Mouse (Mus musculus): ENCODE measurements at regions not wholly inside any gene's neighbourhood (a gene's known extent, or its start where the extent isn't known, plus 50 kb on each side); places are given as distances from the start of the nearest gene placed in this dataset.
A peak's percentile ranks its signal among the peaks of the same experiment; 100 is the strongest.
"Not testable (repeated sequence)": the region's sequence is repeated elsewhere in the genome, so short reads cannot be mapped to it uniquely, and the experiment has no call there.

DNA sequence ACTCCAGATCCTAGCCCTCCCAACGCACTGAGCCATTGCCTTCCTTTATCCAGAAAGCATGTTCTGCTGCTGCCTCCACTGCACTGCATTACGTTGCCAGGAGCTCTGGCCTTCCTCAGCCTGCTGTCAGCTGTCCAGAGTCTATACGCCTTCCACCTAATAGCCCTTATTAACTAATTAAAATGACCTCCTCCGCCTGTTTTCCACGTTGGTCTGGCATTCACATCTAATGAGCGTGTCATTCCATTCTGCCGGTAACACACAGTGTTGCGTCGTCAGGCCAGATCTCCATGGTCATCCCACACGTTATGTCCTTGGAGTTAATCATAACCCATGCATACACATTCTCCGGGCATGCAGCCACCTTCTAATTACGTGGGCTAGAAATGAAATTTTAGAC lies 56.7 kb upstream of the Med4 start:
- DNase-seq = peak; percentile 59

DNA sequence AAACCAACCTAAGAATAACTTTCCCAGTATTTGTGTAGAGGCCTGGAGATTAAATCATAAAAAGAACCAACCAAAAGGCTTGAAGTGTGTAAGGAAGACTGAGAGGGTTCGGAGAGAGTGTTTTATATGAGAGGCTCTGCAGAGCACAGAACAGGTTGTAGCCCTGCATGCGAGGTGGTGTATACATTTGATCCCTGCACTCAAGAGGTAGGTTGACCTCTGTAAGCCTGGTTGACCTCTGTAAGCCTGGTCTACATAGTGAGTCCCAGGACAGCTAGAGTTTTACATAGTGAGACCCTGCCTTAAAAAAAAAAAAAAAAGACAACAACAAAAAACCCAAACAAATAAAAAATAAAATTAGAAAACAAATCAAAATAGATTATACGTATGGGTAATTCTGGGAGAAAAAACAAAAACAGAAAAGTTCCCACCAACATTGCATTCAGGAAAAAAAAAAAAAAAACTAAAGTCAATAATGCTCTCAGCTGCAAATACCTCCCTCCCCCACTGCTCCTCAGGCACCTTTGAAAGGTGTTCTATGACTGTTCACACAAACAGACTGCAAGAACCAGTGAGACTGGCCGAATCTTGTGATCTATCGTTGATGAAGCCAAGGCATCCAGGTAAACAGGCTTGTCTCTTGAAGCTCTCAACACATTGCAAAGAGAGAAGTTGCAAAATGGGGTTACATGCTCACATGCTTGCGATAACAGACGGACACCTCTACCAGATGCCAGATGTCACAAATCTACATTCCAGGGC lies 57.3 kb upstream of the Med4 start:
- DNase-seq = no peak

DNA sequence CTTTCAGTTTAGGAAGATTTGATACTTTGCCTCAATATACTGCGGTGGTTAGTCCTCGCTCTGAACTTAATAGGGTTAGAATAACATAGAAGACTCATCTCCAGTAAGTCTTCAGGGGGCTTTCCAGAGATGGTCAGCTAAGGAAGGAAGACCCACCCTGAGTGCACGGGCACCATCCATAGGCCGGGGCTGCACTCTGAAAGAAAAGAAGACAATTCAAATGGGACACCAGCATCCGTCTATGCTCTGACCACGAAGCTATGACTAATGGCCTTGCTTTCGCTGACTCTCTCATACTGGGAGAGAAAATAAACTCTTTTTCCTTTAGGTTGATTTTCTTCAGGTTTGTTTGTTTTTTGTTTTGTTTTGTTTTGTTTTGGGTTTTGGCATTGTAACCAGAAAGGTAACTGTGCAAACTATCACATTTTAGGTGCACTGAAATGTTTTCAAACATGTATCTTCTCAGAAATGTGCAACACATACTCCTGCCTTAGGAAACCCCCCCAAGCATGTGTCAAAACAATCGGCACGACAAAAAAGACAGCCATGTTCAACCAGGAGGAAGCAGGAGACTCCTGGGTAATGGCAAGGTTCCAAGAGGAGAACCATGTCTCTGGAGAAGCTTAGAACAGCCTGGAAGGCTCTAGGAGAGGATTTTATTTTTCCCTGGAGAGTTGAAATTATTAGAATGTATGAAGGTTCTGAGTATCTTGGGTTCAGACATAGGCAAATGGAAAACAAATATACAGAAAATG lies 58.4 kb upstream of the Med4 start:
- no peak for DNase-seq

DNA sequence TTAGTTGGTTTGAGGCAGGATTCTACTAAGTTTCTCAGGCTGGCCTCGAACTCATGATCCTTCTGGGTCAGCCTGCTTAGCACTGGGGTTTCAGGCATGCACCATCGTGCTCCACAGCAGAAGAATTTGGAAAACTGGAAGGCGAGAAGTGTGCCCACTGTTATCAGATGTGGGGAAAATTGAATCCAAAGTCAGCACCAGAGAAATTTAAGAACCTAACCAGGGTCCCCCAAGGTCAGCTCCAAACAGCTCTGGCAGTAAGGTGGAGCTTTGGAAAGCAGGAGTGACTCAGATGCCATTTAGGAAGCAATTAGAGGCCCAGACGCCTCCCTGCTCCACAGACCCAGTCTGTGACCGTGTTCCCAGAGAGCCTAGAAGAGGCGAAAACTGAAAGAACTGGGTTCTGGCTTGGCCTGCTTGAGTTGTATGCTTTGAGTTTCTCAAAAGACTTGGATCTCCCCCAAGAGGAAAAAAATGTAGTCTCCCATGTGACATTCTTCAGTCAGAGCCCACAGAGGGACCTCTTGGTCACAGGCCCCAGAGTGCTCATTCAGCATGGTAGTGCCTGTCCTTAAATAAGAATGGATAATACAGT lies 59.8 kb upstream of the Med4 start:
- DNase-seq = no peak

- DNase-seq = no peak
Measured at GRCm38 (mm10) chr14:73449111-73449510, 60.7 kb upstream of the Med4 start.

- peak; percentile 76 for DNase-seq
Measured at GRCm38 (mm10) chr14:73445508-73446256, 60.6 kb upstream of the Itm2b start.

DNA sequence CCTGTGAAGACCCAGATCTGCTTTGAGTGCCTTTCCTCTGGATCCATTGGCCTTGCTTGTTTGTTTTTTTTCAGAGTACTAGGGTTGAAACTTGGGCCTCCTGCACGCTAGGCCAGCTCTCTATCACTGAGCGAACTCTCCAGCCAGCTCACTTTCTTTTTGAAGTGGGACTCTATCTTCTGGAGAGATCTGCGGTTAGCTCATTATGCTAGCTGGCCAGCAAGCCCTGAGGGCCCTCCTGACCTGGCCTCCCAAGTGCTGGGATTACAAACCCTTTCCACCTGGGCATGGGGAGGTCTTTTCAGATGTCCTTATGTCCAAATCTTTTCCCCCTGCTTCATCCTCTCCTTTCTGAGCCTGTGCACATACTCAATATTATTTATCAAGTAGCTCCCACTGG lies 59.6 kb upstream of the Itm2b start:
- DNase-seq = peak; percentile 57

- DNase-seq = peak; percentile 48
Measured at GRCm38 (mm10) chr14:73441951-73442716, 57.0 kb upstream of the Itm2b start.

- not testable (repeated sequence) for DNase-seq
Measured at GRCm38 (mm10) chr14:73441206-73441950, 56.3 kb upstream of the Itm2b start.

GRCm38 (mm10) chr14:73439802-73440309 lies 54.8 kb upstream of the Itm2b start:
- no peak for DNase-seq

- no peak for DNase-seq
Measured at GRCm38 (mm10) chr14:73435839-73436238, 50.8 kb upstream of the Itm2b start.
